Mouse (Mus musculus): Measurements from ENCODE around the gene Gm21812. TPM values are rescaled to one million over a fixed set of nuclear protein-coding genes. Genes with fewer than 3 reads are reported as not detected.
"Not testable (repeated sequence)": the region's sequence is repeated elsewhere in the genome, so short reads cannot be mapped to it uniquely, and the experiment has no call there.

Gm21812 gene
- total RNA-seq (2021): not detected in 2 replicates
- long read RNA-seq: 0 reads

DNA sequence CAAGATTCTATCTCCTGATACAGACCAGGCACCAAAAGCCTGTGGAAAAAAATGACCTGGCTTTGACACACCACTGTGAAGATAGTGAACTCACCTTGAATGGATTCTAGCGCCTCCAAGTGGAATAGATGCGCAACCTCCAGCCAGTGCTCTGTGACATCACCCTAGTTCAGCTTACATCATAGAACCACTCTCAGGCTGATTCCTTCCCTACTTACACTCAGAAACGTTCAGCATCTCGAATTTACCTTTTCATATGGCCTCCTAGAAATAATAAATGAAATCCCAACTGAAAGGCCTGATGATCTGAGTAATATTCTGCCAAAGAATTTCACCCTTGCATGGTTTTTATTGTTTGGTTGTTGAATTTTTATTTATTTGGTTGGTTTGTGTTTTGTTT is at the start of gene Gm21812:
TSS of gene Gm21812 (minus strand) at position 101 of the 400 bp plus-strand sequence.
- not testable (repeated sequence) for DNase-seq

Other genes starting within 250 kb of the Gm21812 start
- gene Gm21292, start 213.3 kb downstream of the Gm21812 start, total RNA-seq (2021): not detected in 2 replicates
- not detected in 2 replicates for gene Gm21721, start 145.0 kb downstream of the Gm21812 start, total RNA-seq (2021)
- gene Gm21874, start 69.0 kb upstream of the Gm21812 start, total RNA-seq (2021): not detected in 2 replicates

Measured in adrenal gland, postnatal 25 days (tissue).